Mouse (Mus musculus) neural tube, embryonic 14.5 days (tissue): ENCODE measurements around the gene Rusc2. TPM values are rescaled to one million over a fixed set of nuclear protein-coding genes. Genes with fewer than 3 reads are reported as not detected.

Source experiments
- ATAC-seq: fragments of 200-750 bp; cut with Nextera tagmentation; 2 replicates; pipeline ENCODE4 v1.8.0; 2017; ENCODE audit warnings: low read depth, mild to moderate bottlenecking, moderate TSS enrichment, moderate library complexity
- H3K27ac ChIP-seq: fragments of 300-500 bp; sonication (generic); 2 replicates; pipeline ENCODE4 v1.5.1; 2014; ENCODE audit warnings: low read depth, mild to moderate bottlenecking, control low read depth, low read length, moderate library complexity, mixed read lengths
- H3K27me3 ChIP-seq: fragments of 300-500 bp; sonication (generic); 2 replicates; pipeline ENCODE4 v1.6.1; 2014; ENCODE audit warnings: low read length; ENCODE audit not compliant: control insufficient read depth, insufficient read depth
- H3K36me3 ChIP-seq: fragments of 300-500 bp; sonication (generic); 2 replicates; pipeline ENCODE4 v1.6.1; 2014; ENCODE audit warnings: low read length, mixed read lengths; ENCODE audit not compliant: control insufficient read depth, insufficient read depth
- H3K4me1 ChIP-seq: fragments of 300-500 bp; sonication (generic); 2 replicates; pipeline ENCODE4 v1.6.1; 2014; ENCODE audit warnings: low read length; ENCODE audit not compliant: control insufficient read depth, insufficient read depth
- H3K4me2 ChIP-seq: fragments of 300-500 bp; sonication (generic); 2 replicates; pipeline ENCODE4 v1.6.1; 2014; ENCODE audit warnings: mild to moderate bottlenecking, low read depth, low read length, control low read depth
- H3K4me3 ChIP-seq: fragments of 300-500 bp; sonication (generic); 2 replicates; pipeline ENCODE4 v1.5.1; 2014; ENCODE audit warnings: low read depth, low read length, control low read depth, mixed read lengths
- H3K9ac ChIP-seq: fragments of 300-500 bp; sonication (generic); replicated peaks from 2 replicates; pipeline ENCODE4 v1.6.1; 2014; ENCODE audit warnings: low read depth, mild to moderate bottlenecking, control low read depth, low read length, mixed read lengths
- H3K9me3 ChIP-seq: fragments of 300-500 bp; sonication (generic); 2 replicates; pipeline ENCODE4 v1.6.1; 2016; ENCODE audit warnings: low read length; ENCODE audit not compliant: control insufficient read depth
- WGBS: fragments of 180-500 bp; shearing (Covaris S2); extraction: QIAGEN DNeasy Blood & Tissue Kit; methylation state at CpG from one replicate; pipeline ENCODE4 v1.1.7; 2014; 5-methylcytosine and 5-hydroxymethylcytosine counted together
- polyA plus RNA-seq: library from polyadenylated mRNA; unstranded; fragments of >200 nt; fragmentation: Nextera tagmentation; extraction: Ambion mirVana; gene quantifications from 2 replicates; pipeline ENCODE4 v1.2.1, GENCODE M21; 2014

Rusc2 gene
- polyA plus RNA-seq, 1 experiment from 2014 or later = 75.4 TPM

GRCm38 (mm10) chr4:43454041-43454836, 72.5 kb downstream of the Rusc2 start, which contains the start of gene Cd72:
Cd72 (minus strand) TSS chr4:43454628.
- Histone ChIP-seq H3K27me3 (no peaks in the 10 kb centered on the region), H3K4me3 (no peak within 1 kb of the TSS), H3K9ac (0 out of 2 replicates have a peak within 1 kb of the TSS, but pooled peaks have one; percentile 21), H3K4me2 (peak within 1 kb of the TSS; percentile 33), H3K27ac (no peak within 1 kb of the TSS), H3K36me3 (no peaks in the 10 kb centered on the region), H3K4me1 (peaks cover 9% of the 10 kb centered on the region; the same call in 1 of the 2 replicates), H3K9me3 (no peaks in the 10 kb centered on the region)
- WGBS = 29% methylated on average over 20 of the region's 20 CpGs
- ATAC-seq = no peak

GRCm38 (mm10) chr4:43456470-43456869, 74.7 kb downstream of the Rusc2 start:
- no peaks in the 10 kb centered on the region for H3K9me3 ChIP-seq
- peaks cover 9% of the 10 kb centered on the region; the same call in 1 of the 2 replicates for H3K4me1 ChIP-seq
- no peaks in the 10 kb centered on the region for H3K36me3 ChIP-seq
- 31% methylated on average over 4 of the region's 4 CpGs for WGBS
- no peak for ATAC-seq
- H3K9ac ChIP-seq = no peak overlapping the region
- H3K4me2 ChIP-seq = no peak overlapping the region
- H3K27me3 ChIP-seq = no peaks in the 10 kb centered on the region
- no peak overlapping the region for H3K27ac ChIP-seq
- H3K4me3 ChIP-seq = no peak overlapping the region

GRCm38 (mm10) chr4:43457124-43457523, 75.3 kb downstream of the Rusc2 start:
- Histone ChIP-seq H3K36me3 (no peaks in the 10 kb centered on the region), H3K4me1 (peaks cover 9% of the 10 kb centered on the region; the same call in 1 of the 2 replicates), H3K4me2 (no peak overlapping the region), H3K27ac (no peak overlapping the region), H3K9ac (no peak overlapping the region), H3K9me3 (no peaks in the 10 kb centered on the region), H3K4me3 (no peak overlapping the region), H3K27me3 (no peaks in the 10 kb centered on the region)
- 23% methylated on average over 8 of the region's 8 CpGs for WGBS
- ATAC-seq = no peak

- WGBS = 95% methylated on average over 5 of the region's 5 CpGs
These were observed 81.3 kb downstream of the Rusc2 start for GRCm38 (mm10) chr4:43463102-43463501.

GRCm38 (mm10) chr4:43465935-43466334, 84.2 kb downstream of the Rusc2 start:
- H3K27ac ChIP-seq = no peak overlapping the region
- no peaks in the 10 kb centered on the region for H3K9me3 ChIP-seq
- H3K36me3 ChIP-seq = no peaks in the 10 kb centered on the region
- no peaks in the 10 kb centered on the region for H3K27me3 ChIP-seq
- H3K4me1 ChIP-seq = no peaks in the 10 kb centered on the region
- 94% methylated on average over 6 of the region's 6 CpGs for WGBS
- ATAC-seq = no peak
- H3K9ac ChIP-seq = no peak overlapping the region
- no peak overlapping the region for H3K4me2 ChIP-seq
- H3K4me3 ChIP-seq = no peak overlapping the region

More at GRCm38 (mm10) chr4:43463102-43463501, 81.3 kb downstream of the Rusc2 start:
- H3K4me1 ChIP-seq = no peaks in the 10 kb centered on the region
- no peak overlapping the region for H3K4me3 ChIP-seq
- H3K27ac ChIP-seq = no peak overlapping the region
- no peak overlapping the region for H3K9ac ChIP-seq
- H3K27me3 ChIP-seq = no peaks in the 10 kb centered on the region
- no peaks in the 10 kb centered on the region for H3K36me3 ChIP-seq
- no peak for ATAC-seq
- no peaks in the 10 kb centered on the region for H3K9me3 ChIP-seq
- no peak overlapping the region for H3K4me2 ChIP-seq

- 95% methylated on average over 7 of the region's 7 CpGs for WGBS
- Histone ChIP-seq H3K4me3 (no peak overlapping the region), H3K9ac (no peak overlapping the region), H3K27ac (no peak overlapping the region), H3K4me2 (no peak overlapping the region), H3K36me3 (no peaks in the 10 kb centered on the region), H3K27me3 (no peaks in the 10 kb centered on the region), H3K9me3 (no peaks in the 10 kb centered on the region), H3K4me1 (no peaks in the 10 kb centered on the region)
- no peak for ATAC-seq
These were observed 85.1 kb downstream of the Rusc2 start for GRCm38 (mm10) chr4:43466872-43467271.

- no peak for ATAC-seq
- H3K4me3 ChIP-seq = no peak overlapping the region
These were observed 88.5 kb downstream of the Rusc2 start for GRCm38 (mm10) chr4:43470301-43470700.

GRCm38 (mm10) chr4:43473636-43474035, 91.9 kb downstream of the Rusc2 start:
- Histone ChIP-seq H3K27me3 (no peaks in the 10 kb centered on the region), H3K4me2 (no peak overlapping the region), H3K9me3 (no peaks in the 10 kb centered on the region), H3K4me3 (no peak overlapping the region), H3K4me1 (no peaks in the 10 kb centered on the region), H3K36me3 (no peaks in the 10 kb centered on the region), H3K9ac (no peak overlapping the region), H3K27ac (no peak overlapping the region)
- ATAC-seq = no peak
- 79% methylated on average over 1 of the region's 1 CpGs for WGBS

More at GRCm38 (mm10) chr4:43470301-43470700, 88.5 kb downstream of the Rusc2 start:
- 90% methylated on average over 10 of the region's 10 CpGs for WGBS
- Histone ChIP-seq H3K27ac (no peak overlapping the region), H3K36me3 (no peaks in the 10 kb centered on the region), H3K4me2 (no peak overlapping the region), H3K9ac (no peak overlapping the region), H3K4me1 (no peaks in the 10 kb centered on the region), H3K27me3 (no peaks in the 10 kb centered on the region), H3K9me3 (no peaks in the 10 kb centered on the region)

- no peaks in the 10 kb centered on the region for H3K36me3 ChIP-seq
- H3K4me2 ChIP-seq = no peak overlapping the region
- WGBS = 93% methylated on average over 6 of the region's 6 CpGs
- H3K9ac ChIP-seq = no peak overlapping the region
- ATAC-seq = no peak
- H3K4me3 ChIP-seq = no peak overlapping the region
- H3K9me3 ChIP-seq = no peaks in the 10 kb centered on the region
- no peak overlapping the region for H3K27ac ChIP-seq
- no peaks in the 10 kb centered on the region for H3K4me1 ChIP-seq
- no peaks in the 10 kb centered on the region for H3K27me3 ChIP-seq
These were observed 94.8 kb downstream of the Rusc2 start for GRCm38 (mm10) chr4:43476604-43477003.
